Mouse (Mus musculus) lung, embryonic 14.5 days (tissue): ENCODE measurements at regions not wholly inside any gene's neighbourhood (a gene's known extent, or its start where the extent isn't known, plus 50 kb on each side); places are given as distances from the start of the nearest gene placed in this dataset.
A peak's percentile ranks its signal among the peaks of the same experiment; 100 is the strongest.

Source experiments
- ATAC-seq: fragments of 200-750 bp; cut with Nextera tagmentation; 2 replicates; pipeline ENCODE4 v1.8.0; 2017; ENCODE audit warnings: mild to moderate bottlenecking, moderate TSS enrichment, moderate library complexity; ENCODE audit not compliant: insufficient read depth
- DNase-seq: peaks from one replicate; pipeline ENCODE4 v3.0.0-alpha.2; 2015
- H3K27ac ChIP-seq: fragments of 300-500 bp; sonication (generic); 2 replicates; pipeline ENCODE4 v1.5.1; 2014; ENCODE audit warnings: low read depth, mild to moderate bottlenecking, moderate library complexity
- H3K27me3 ChIP-seq: fragments of 300-500 bp; sonication (generic); 2 replicates; pipeline ENCODE4 v1.6.1; 2014; ENCODE audit warnings: low read length, control low read depth; ENCODE audit not compliant: insufficient read depth
- H3K36me3 ChIP-seq: fragments of 300-500 bp; sonication (generic); 2 replicates; pipeline ENCODE4 v1.6.1; 2014; ENCODE audit warnings: control low read depth; ENCODE audit not compliant: insufficient read depth
- H3K4me1 ChIP-seq: fragments of 300-500 bp; sonication (generic); 2 replicates; pipeline ENCODE4 v1.6.1; 2014; ENCODE audit warnings: antibody characterized with exemption, control low read depth; ENCODE audit not compliant: insufficient read depth
- H3K4me2 ChIP-seq: fragments of 300-500 bp; sonication (generic); 2 replicates; pipeline ENCODE4 v1.6.1; 2014; ENCODE audit warnings: mild to moderate bottlenecking
- H3K4me3 ChIP-seq: fragments of 300-500 bp; sonication (generic); 2 replicates; pipeline ENCODE4 v1.5.1; 2014; ENCODE audit warnings: low read depth, low read length
- H3K9ac ChIP-seq: fragments of 300-500 bp; sonication (generic); 2 replicates; pipeline ENCODE4 v1.6.1; 2014
- H3K9me3 ChIP-seq: fragments of 300-500 bp; sonication (generic); 2 replicates; pipeline ENCODE4 v1.6.1; 2016; ENCODE audit warnings: low read depth, low read length, control low read depth
- CTCF ChIP-seq: IDR thresholded peaks from 2 replicates; pipeline ENCODE4 v1.5.1; 2016; ENCODE audit warnings: antibody characterized with exemption, low read depth
- WGBS: fragments of 180-500 bp; shearing (Covaris S2); extraction: QIAGEN DNeasy Blood & Tissue Kit; methylation state at CpG from one replicate; pipeline ENCODE4 v1.1.7; 2014; 5-methylcytosine and 5-hydroxymethylcytosine counted together

DNA sequence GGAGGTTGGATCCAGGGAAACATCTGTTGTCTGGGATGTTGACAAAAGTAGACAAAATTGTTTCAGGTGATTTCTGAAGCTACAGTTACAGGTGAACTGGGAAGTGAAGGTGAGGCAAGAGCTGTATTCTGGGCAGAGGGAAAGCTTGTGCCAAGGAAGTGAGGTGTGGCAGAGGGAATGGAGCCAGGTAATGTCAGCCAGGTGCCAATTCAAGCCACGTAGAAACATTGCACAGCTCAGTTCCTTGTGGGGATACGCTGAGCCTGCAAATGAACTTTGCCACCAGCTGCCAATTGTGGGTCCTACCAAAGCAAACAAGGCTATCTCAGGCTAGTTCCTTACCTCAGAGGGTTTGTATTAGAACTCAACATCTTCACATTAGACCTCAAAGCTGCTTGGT, 410.1 kb downstream of the Fgf9 start:
- Histone ChIP-seq H3K4me1 (no peaks in the 10 kb centered on the region), H3K27me3 (no peaks in the 10 kb centered on the region; the same call in 1 of the 2 replicates), H3K4me3 (no peak overlapping the region), H3K9me3 (no peaks in the 10 kb centered on the region), H3K27ac (no peak overlapping the region), H3K4me2 (no peak overlapping the region), H3K9ac (no peak overlapping the region), H3K36me3 (no peaks in the 10 kb centered on the region)
- no peak for TF ChIP-seq CTCF
- no peak for DNase-seq
- ATAC-seq, result no peak
- WGBS, result 80% methylated on average over 2 of the region's 2 CpGs

GRCm38 (mm10) chr14:58470678-58471077, 400.3 kb downstream of the Fgf9 start:
- Histone ChIP-seq H3K9me3 (no peaks in the 10 kb centered on the region), H3K9ac (no peak overlapping the region), H3K27ac (no peak overlapping the region), H3K4me2 (no peak overlapping the region), H3K4me1 (no peaks in the 10 kb centered on the region), H3K27me3 (no peaks in the 10 kb centered on the region), H3K36me3 (no peaks in the 10 kb centered on the region), H3K4me3 (no peak overlapping the region)
- no peak for ATAC-seq
- 46% methylated on average over 3 of the region's 3 CpGs for WGBS
- TF ChIP-seq CTCF, result no peak
- DNase-seq, result no peak

DNA sequence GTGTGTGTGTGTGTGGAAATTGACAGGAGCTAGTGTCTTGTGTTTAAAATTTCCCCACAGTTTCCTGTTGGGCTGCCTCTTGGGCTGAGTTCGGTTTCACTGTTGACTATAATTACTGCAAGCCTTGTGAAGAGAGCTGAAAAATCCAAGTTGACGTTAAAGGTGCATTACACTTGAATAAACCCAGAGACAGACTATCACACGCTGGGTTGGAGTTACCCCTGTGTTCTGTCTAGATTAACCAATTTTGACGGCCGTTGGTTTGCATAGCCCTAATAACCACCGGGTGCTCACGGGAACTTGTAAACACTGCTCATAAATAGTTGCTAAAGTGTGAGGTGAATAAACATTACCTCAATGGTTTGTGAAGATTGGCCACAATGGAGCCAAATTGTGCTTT, 398.1 kb downstream of the Fgf9 start:
- DNase-seq, result no peak
- 54% methylated on average over 7 of the region's 7 CpGs for WGBS

DNA sequence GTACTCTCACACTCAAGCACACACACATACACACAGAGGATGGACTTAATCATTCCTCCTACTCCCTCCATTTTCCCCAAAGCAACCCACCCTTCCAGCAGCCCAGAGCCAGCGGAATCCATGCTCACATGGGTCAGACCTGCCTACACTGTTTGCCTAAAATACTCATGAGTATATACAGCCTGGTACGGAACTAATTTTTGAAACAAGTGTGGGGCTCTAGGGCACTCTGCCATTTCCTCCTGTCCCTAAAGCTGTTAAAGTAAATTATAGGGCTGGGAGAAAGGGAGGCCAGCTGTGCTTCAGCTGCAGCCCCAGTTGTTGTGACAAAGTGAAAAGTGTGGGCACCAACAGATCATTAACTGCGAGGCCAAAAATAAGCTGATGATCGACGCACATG, 397.5 kb downstream of the Fgf9 start:
- Histone ChIP-seq H3K27ac (no peak overlapping the region), H3K9me3 (no peaks in the 10 kb centered on the region), H3K4me3 (no peak overlapping the region), H3K36me3 (no peaks in the 10 kb centered on the region), H3K4me2 (no peak overlapping the region), H3K4me1 (no peaks in the 10 kb centered on the region), H3K9ac (no peak overlapping the region), H3K27me3 (no peaks in the 10 kb centered on the region)
- TF ChIP-seq CTCF, result no peak
- ATAC-seq (peak; percentile 63; the same call in 1 of the 2 replicates), DNase-seq (peak; percentile 71)
- WGBS, result 37% methylated on average over 5 of the region's 5 CpGs

More for the DNA sequence above, 398.1 kb downstream of the Fgf9 start:
- no peak overlapping the region for H3K4me2 ChIP-seq
- H3K9me3 ChIP-seq, result no peaks in the 10 kb centered on the region
- ATAC-seq, result 0 out of 2 replicates have a peak, but pooled peaks have one; percentile 8
- TF ChIP-seq CTCF, result no peak
- H3K9ac ChIP-seq, result no peak overlapping the region
- H3K4me1 ChIP-seq, result no peaks in the 10 kb centered on the region
- H3K27me3 ChIP-seq, result no peaks in the 10 kb centered on the region
- no peak overlapping the region for H3K27ac ChIP-seq
- no peaks in the 10 kb centered on the region for H3K36me3 ChIP-seq
- H3K4me3 ChIP-seq, result no peak overlapping the region

- WGBS, result 87% methylated on average over 5 of the region's 5 CpGs
- ATAC-seq (no peak), DNase-seq (no peak)
- Histone ChIP-seq H3K9me3 (no peaks in the 10 kb centered on the region), H3K27me3 (no peaks in the 10 kb centered on the region), H3K36me3 (no peaks in the 10 kb centered on the region), H3K27ac (no peak overlapping the region), H3K4me3 (no peak overlapping the region), H3K4me1 (no peaks in the 10 kb centered on the region), H3K9ac (no peak overlapping the region), H3K4me2 (no peak overlapping the region)
- TF ChIP-seq CTCF, result no peak
Observed at GRCm38 (mm10) chr14:58446776-58447354, 376.5 kb downstream of the Fgf9 start.

GRCm38 (mm10) chr14:58444496-58444895, 374.1 kb downstream of the Fgf9 start:
- Histone ChIP-seq H3K4me3 (no peak overlapping the region), H3K9me3 (no peaks in the 10 kb centered on the region), H3K4me2 (no peak overlapping the region), H3K9ac (no peak overlapping the region), H3K27me3 (no peaks in the 10 kb centered on the region), H3K36me3 (no peaks in the 10 kb centered on the region), H3K27ac (no peak overlapping the region), H3K4me1 (no peaks in the 10 kb centered on the region)
- WGBS, result 26% methylated on average over 4 of the region's 4 CpGs
- DNase-seq (no peak), ATAC-seq (no peak)
- no peak for TF ChIP-seq CTCF

GRCm38 (mm10) chr14:58442501-58442900, 372.2 kb downstream of the Fgf9 start:
- Histone ChIP-seq H3K27ac (no peak overlapping the region), H3K36me3 (no peaks in the 10 kb centered on the region), H3K4me1 (no peaks in the 10 kb centered on the region), H3K9me3 (no peaks in the 10 kb centered on the region), H3K27me3 (no peaks in the 10 kb centered on the region), H3K4me2 (no peak overlapping the region), H3K4me3 (no peak overlapping the region), H3K9ac (no peak overlapping the region)
- no peak for DNase-seq
- no peak for ATAC-seq
- TF ChIP-seq CTCF, result no peak
- 88% methylated on average over 3 of the region's 3 CpGs for WGBS

- no peaks in the 10 kb centered on the region for H3K4me1 ChIP-seq
- no peaks in the 10 kb centered on the region for H3K9me3 ChIP-seq
- no peak for DNase-seq
- no peak overlapping the region for H3K4me3 ChIP-seq
- no peaks in the 10 kb centered on the region for H3K36me3 ChIP-seq
- no peak for ATAC-seq
- no peaks in the 10 kb centered on the region for H3K27me3 ChIP-seq
- no peak for TF ChIP-seq CTCF
- no peak overlapping the region for H3K4me2 ChIP-seq
- 82% methylated on average over 2 of the region's 2 CpGs for WGBS
- no peak overlapping the region for H3K27ac ChIP-seq
- H3K9ac ChIP-seq, result no peak overlapping the region
Observed at GRCm38 (mm10) chr14:58439963-58440362, 369.6 kb downstream of the Fgf9 start.
